Mouse (Mus musculus) intestine, embryonic 15.5 days (tissue): ENCODE measurements around the gene Olfr806. TPM values are rescaled to one million over a fixed set of nuclear protein-coding genes. Genes with fewer than 3 reads are reported as not detected.

ENCODE experiments used
- ATAC-seq: fragments of 200-750 bp; cut with Nextera tagmentation; 2 replicates; pipeline ENCODE4 v1.8.0; 2017; ENCODE audit warnings: moderate TSS enrichment, moderate library complexity
- H3K27ac ChIP-seq: fragments of 300-500 bp; sonication (generic); 2 replicates; pipeline ENCODE4 v1.5.1; 2015; ENCODE audit warnings: mild to moderate bottlenecking, inconsistent platforms
- H3K27me3 ChIP-seq: fragments of 300-500 bp; sonication (generic); replicated peaks from 2 replicates; pipeline ENCODE4 v1.6.1; 2015; ENCODE audit warnings: inconsistent platforms
- H3K36me3 ChIP-seq: fragments of 300-500 bp; sonication (generic); 2 replicates; pipeline ENCODE4 v1.6.1; 2015; ENCODE audit warnings: inconsistent platforms
- H3K4me1 ChIP-seq: fragments of 300-500 bp; sonication (generic); replicated peaks from 2 replicates; pipeline ENCODE4 v1.6.1; 2015; ENCODE audit warnings: inconsistent platforms
- H3K4me2 ChIP-seq: fragments of 300-500 bp; sonication (generic); replicated peaks from 2 replicates; pipeline ENCODE4 v1.6.1; 2015; ENCODE audit warnings: mild to moderate bottlenecking, inconsistent platforms
- H3K4me3 ChIP-seq: fragments of 300-500 bp; sonication (generic); replicated peaks from 2 replicates; pipeline ENCODE4 v1.5.1; 2015; ENCODE audit warnings: inconsistent platforms
- H3K9ac ChIP-seq: fragments of 300-500 bp; sonication (generic); 2 replicates; pipeline ENCODE4 v1.6.1; 2015; ENCODE audit warnings: inconsistent platforms
- H3K9me3 ChIP-seq: fragments of 300-500 bp; sonication (generic); 2 replicates; pipeline ENCODE4 v1.6.1; 2016; ENCODE audit warnings: inconsistent platforms
- WGBS: fragments of 180-500 bp; shearing (Covaris S2); methylation state at CpG from one replicate; pipeline ENCODE4 v1.1.7; 2015; 5-methylcytosine and 5-hydroxymethylcytosine counted together
- polyA plus RNA-seq: library from polyadenylated mRNA; unstranded; fragments of >200 nt; fragmentation: Nextera tagmentation; extraction: Ambion mirVana; gene quantifications from 2 replicates; pipeline ENCODE4 v1.2.1, GENCODE M21; 2015

The Olfr806 gene
- not detected in 2 replicates for polyA plus RNA-seq

DNA sequence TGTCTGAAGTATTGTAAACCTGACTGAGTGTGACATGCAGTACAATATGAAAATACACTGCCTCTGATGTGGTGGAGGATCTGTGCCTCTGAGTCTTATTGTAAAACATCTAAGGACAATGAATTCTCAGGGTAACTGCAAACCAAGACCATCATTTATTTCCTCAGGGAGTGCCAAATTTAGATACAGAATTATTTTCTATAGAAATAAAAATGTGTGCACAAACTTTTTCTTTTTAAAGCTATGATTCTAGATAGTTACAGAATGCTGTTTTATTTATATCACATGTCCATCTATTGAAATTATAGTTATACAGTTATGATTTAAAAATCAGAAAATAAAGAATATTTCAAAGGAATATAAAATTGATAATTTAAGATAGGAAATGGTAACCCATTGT lies at the start of gene Olfr806:
Olfr806 (minus strand) TSS at position 101 of the 400 bp plus-strand sequence.
- no peak within 1 kb of the TSS for H3K27ac ChIP-seq
- ATAC-seq = no peak
- no peaks in the 10 kb centered on the region for H3K4me1 ChIP-seq
- H3K4me3 ChIP-seq = no peak within 1 kb of the TSS
- H3K9me3 ChIP-seq = no peaks in the 10 kb centered on the region
- no peaks in the 10 kb centered on the region for H3K36me3 ChIP-seq
- no peak within 1 kb of the TSS for H3K9ac ChIP-seq
- no peaks in the 10 kb centered on the region for H3K27me3 ChIP-seq
- no peak within 1 kb of the TSS for H3K4me2 ChIP-seq

- Histone ChIP-seq H3K9me3 (no peaks in the 10 kb centered on the region), H3K36me3 (no peaks in the 10 kb centered on the region), H3K27ac (no peak overlapping the region), H3K4me2 (no peak overlapping the region), H3K27me3 (no peaks in the 10 kb centered on the region), H3K9ac (no peak overlapping the region), H3K4me1 (no peaks in the 10 kb centered on the region), H3K4me3 (no peak overlapping the region)
- ATAC-seq = no peak
Observed at GRCm38 (mm10) chr10:129778123-129778522, 36.4 kb upstream of the Olfr806 start.

DNA sequence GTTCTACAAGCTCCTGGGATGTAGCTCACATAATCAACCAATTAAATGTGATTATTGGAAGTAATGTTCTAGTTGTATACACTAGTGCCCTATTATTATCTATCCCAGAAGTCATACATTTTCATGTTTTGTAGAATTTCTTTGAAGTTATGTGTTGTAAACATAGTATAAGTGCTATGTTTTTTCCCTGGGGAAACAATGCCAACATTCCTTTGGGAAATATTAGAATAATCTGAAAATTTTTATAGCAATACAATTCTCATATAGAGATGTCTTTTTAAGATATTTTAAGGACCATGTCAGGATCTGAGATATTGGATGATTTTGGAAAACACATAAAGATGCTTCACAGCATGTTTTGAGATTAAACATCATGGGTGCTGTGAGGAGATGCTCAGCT lies 32.6 kb upstream of the Olfr806 start, which contains the start of gene Olfr809:
Olfr809 (plus strand) TSS at position 301 of the 400 bp plus-strand sequence.
- Histone ChIP-seq H3K4me3 (no peak within 1 kb of the TSS), H3K4me2 (no peak within 1 kb of the TSS), H3K9me3 (no peaks in the 10 kb centered on the region), H3K27me3 (no peaks in the 10 kb centered on the region), H3K4me1 (no peaks in the 10 kb centered on the region), H3K27ac (no peak within 1 kb of the TSS), H3K9ac (no peak within 1 kb of the TSS), H3K36me3 (no peaks in the 10 kb centered on the region)
- no peak for ATAC-seq

- H3K4me2 ChIP-seq = no peak within 1 kb of the TSS
- no peak within 1 kb of the TSS for H3K4me3 ChIP-seq
- H3K9me3 ChIP-seq = no peaks in the 10 kb centered on the region
- WGBS = 96% methylated on average over 1 of the region's 1 CpGs
- H3K27me3 ChIP-seq = no peaks in the 10 kb centered on the region
- ATAC-seq = no peak
- H3K9ac ChIP-seq = no peak within 1 kb of the TSS
- no peak within 1 kb of the TSS for H3K27ac ChIP-seq
- H3K36me3 ChIP-seq = no peaks in the 10 kb centered on the region
- no peaks in the 10 kb centered on the region for H3K4me1 ChIP-seq
Observed at GRCm38 (mm10) chr10:129765182-129765581, 23.5 kb upstream of the Olfr806 start, which contains the start of gene Olfr808. Gene Olfr808, plus strand, starts transcription at chr10:129765482.

GRCm38 (mm10) chr10:129757693-129758092 lies 16.0 kb upstream of the Olfr806 start, which contains the start of gene Olfr807:
Gene Olfr807, minus strand, starts transcription at chr10:129757793.
- H3K4me2 ChIP-seq = no peak within 1 kb of the TSS
- no peak within 1 kb of the TSS for H3K9ac ChIP-seq
- no peak within 1 kb of the TSS for H3K4me3 ChIP-seq
- no peaks in the 10 kb centered on the region for H3K36me3 ChIP-seq
- H3K27ac ChIP-seq = no peak within 1 kb of the TSS
- H3K27me3 ChIP-seq = no peaks in the 10 kb centered on the region
- H3K9me3 ChIP-seq = no peaks in the 10 kb centered on the region
- no peaks in the 10 kb centered on the region for H3K4me1 ChIP-seq
- WGBS = 92% methylated on average over 1 of the region's 1 CpGs
- ATAC-seq = no peak

DNA sequence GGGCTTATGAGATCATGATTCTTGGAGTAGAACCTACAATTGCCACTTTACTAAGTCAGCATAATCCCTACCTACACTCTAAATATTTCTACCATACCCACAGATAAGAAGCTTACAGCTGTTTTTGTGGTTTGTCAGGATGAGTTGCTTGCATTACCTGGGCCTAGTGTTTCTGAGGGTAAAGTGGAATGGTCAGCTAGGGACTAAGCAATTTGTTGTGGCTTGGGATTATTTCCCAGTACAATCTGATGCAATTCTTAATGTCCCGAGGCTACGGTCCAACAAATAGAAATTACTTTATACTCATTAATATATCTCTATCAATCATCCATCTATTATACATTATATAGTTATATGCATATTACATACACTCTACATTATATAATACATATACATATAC lies 12.4 kb downstream of the Olfr806 start, which contains the start of gene Olfr805:
Olfr805 (minus strand) TSS at position 101 of the 400 bp plus-strand sequence.
- H3K36me3 ChIP-seq = no peaks in the 10 kb centered on the region
- H3K4me3 ChIP-seq = no peak within 1 kb of the TSS
- 96% methylated on average over 2 of the region's 2 CpGs for WGBS
- no peak within 1 kb of the TSS for H3K9ac ChIP-seq
- no peak for ATAC-seq
- no peak within 1 kb of the TSS for H3K4me2 ChIP-seq
- H3K27me3 ChIP-seq = no peaks in the 10 kb centered on the region
- H3K4me1 ChIP-seq = no peaks in the 10 kb centered on the region
- H3K9me3 ChIP-seq = no peaks in the 10 kb centered on the region
- H3K27ac ChIP-seq = no peak within 1 kb of the TSS

DNA sequence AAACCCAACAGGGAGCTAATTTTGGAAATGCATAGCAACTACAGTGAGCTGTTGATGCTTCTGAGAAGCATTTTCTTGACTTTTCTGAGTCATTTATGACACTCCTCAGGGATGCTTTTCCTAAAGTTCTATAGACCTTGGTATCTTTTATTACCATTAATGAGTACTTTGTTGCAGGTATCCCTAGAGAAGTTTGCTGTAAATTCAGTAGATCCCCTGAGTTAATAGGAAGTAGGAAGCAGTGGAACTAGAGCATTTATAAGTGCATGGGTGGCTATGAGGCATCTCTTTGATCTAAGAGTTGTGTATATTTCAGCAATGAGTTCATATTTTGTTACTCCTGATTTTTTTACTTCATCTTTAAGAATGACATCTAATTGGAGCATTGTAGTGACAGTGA lies 38.8 kb downstream of the Olfr806 start, which contains the start of gene Olfr804:
Olfr804 (plus strand) TSS at position 301 of the 400 bp plus-strand sequence.
- H3K4me2 ChIP-seq = no peak within 1 kb of the TSS
- no peaks in the 10 kb centered on the region for H3K4me1 ChIP-seq
- H3K27me3 ChIP-seq = no peaks in the 10 kb centered on the region
- no peak for ATAC-seq
- no peaks in the 10 kb centered on the region for H3K9me3 ChIP-seq
- no peak within 1 kb of the TSS for H3K27ac ChIP-seq
- H3K9ac ChIP-seq = no peak within 1 kb of the TSS
- no peaks in the 10 kb centered on the region for H3K36me3 ChIP-seq
- no peak within 1 kb of the TSS for H3K4me3 ChIP-seq

DNA sequence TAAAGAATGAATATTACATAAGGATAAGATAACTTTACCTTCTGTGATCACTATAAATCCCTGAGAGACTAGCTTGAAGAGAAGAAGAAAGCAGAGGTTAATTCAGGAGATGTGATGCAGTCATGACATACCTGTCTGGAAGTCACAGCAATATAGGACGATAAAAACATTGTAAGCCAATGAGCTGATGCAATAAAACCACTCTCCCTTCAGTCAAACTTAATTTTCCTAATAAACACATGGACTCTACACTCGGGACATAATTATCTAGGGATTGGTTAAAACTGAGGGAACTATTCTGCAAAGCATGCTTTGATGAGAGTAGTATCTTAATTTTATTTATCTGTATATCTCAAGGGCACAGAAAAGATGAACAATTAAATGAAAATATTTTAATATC lies 47.5 kb downstream of the Olfr806 start, which contains the start of gene Olfr803:
Olfr803 (minus strand) TSS at position 101 of the 400 bp plus-strand sequence.
- H3K27ac ChIP-seq = no peak within 1 kb of the TSS
- WGBS = 80% methylated on average over 2 of the region's 2 CpGs
- H3K9ac ChIP-seq = no peak within 1 kb of the TSS
- no peak for ATAC-seq
- no peak within 1 kb of the TSS for H3K4me2 ChIP-seq
- H3K4me3 ChIP-seq = no peak within 1 kb of the TSS
- no peaks in the 10 kb centered on the region for H3K27me3 ChIP-seq
- no peaks in the 10 kb centered on the region for H3K9me3 ChIP-seq
- H3K4me1 ChIP-seq = no peaks in the 10 kb centered on the region
- no peaks in the 10 kb centered on the region for H3K36me3 ChIP-seq

GRCm38 (mm10) chr10:129688069-129688468 lies 53.7 kb downstream of the Olfr806 start, which contains the start of gene Olfr802:
Gene Olfr802, minus strand, starts transcription at chr10:129688169.
- H3K36me3 ChIP-seq = no peaks in the 10 kb centered on the region
- no peak within 1 kb of the TSS for H3K27ac ChIP-seq
- ATAC-seq = no peak
- no peak within 1 kb of the TSS for H3K4me2 ChIP-seq
- no peak within 1 kb of the TSS for H3K4me3 ChIP-seq
- no peaks in the 10 kb centered on the region for H3K9me3 ChIP-seq
- no peak within 1 kb of the TSS for H3K9ac ChIP-seq
- WGBS = 34% methylated on average over 1 of the region's 1 CpGs
- H3K4me1 ChIP-seq = no peaks in the 10 kb centered on the region
- no peaks in the 10 kb centered on the region for H3K27me3 ChIP-seq

Other genes starting within 250 kb of the Olfr806 start
- not detected in 2 replicates for gene Olfr790, start 243.4 kb downstream of the Olfr806 start, polyA plus RNA-seq
- gene Olfr791, start 220.1 kb downstream of the Olfr806 start, polyA plus RNA-seq = not detected in 2 replicates
- gene Olfr792, start 202.8 kb downstream of the Olfr806 start, polyA plus RNA-seq = not detected in 2 replicates
- gene Olfr794, start 174.3 kb downstream of the Olfr806 start, polyA plus RNA-seq = not detected in 2 replicates
- not detected in 2 replicates for gene Olfr796, start 129.4 kb downstream of the Olfr806 start, polyA plus RNA-seq
- not detected in 2 replicates for gene Olfr798, start 114.0 kb downstream of the Olfr806 start, polyA plus RNA-seq
- not detected in 2 replicates for gene Olfr799, start 104.4 kb downstream of the Olfr806 start, polyA plus RNA-seq
- not detected in 2 replicates for gene Olfr800, start 84.2 kb downstream of the Olfr806 start, polyA plus RNA-seq
- gene Olfr801, start 68.1 kb downstream of the Olfr806 start, polyA plus RNA-seq = not detected in 2 replicates
- not detected in 2 replicates for gene Olfr802, start 53.8 kb downstream of the Olfr806 start, polyA plus RNA-seq
- gene Olfr803, start 47.6 kb downstream of the Olfr806 start, polyA plus RNA-seq = not detected in 2 replicates
- not detected in 2 replicates for gene Olfr804, start 38.7 kb downstream of the Olfr806 start, polyA plus RNA-seq
- gene Olfr805, start 12.5 kb downstream of the Olfr806 start, polyA plus RNA-seq = not detected in 2 replicates
- gene Olfr807, start 15.9 kb upstream of the Olfr806 start, polyA plus RNA-seq = not detected in 2 replicates
- not detected in 2 replicates for gene Olfr808, start 23.6 kb upstream of the Olfr806 start, polyA plus RNA-seq
- gene Olfr809, start 32.7 kb upstream of the Olfr806 start, polyA plus RNA-seq = not detected in 2 replicates
- gene Olfr810, start 53.0 kb upstream of the Olfr806 start, polyA plus RNA-seq = not detected in 2 replicates
- gene Olfr811, start 62.5 kb upstream of the Olfr806 start, polyA plus RNA-seq = not detected in 2 replicates
- gene Olfr812, start 104.2 kb upstream of the Olfr806 start, polyA plus RNA-seq = not detected in 2 replicates
- not detected in 2 replicates for gene Olfr813, start 113.4 kb upstream of the Olfr806 start, polyA plus RNA-seq
- not detected in 2 replicates for gene Olfr814, start 137.9 kb upstream of the Olfr806 start, polyA plus RNA-seq
- gene Olfr815, start 163.9 kb upstream of the Olfr806 start, polyA plus RNA-seq = not detected in 2 replicates
- not detected in 2 replicates for gene Olfr816, start 173.7 kb upstream of the Olfr806 start, polyA plus RNA-seq
- gene Olfr818, start 207.2 kb upstream of the Olfr806 start, polyA plus RNA-seq = not detected in 2 replicates
- gene Olfr819, start 225.3 kb upstream of the Olfr806 start, polyA plus RNA-seq = not detected in 2 replicates
- not detected in 2 replicates for gene Olfr247, start 234.2 kb upstream of the Olfr806 start, polyA plus RNA-seq
- not detected in 2 replicates for gene Gm10310, start 243.1 kb upstream of the Olfr806 start, polyA plus RNA-seq